In the genomic region with DNA sequence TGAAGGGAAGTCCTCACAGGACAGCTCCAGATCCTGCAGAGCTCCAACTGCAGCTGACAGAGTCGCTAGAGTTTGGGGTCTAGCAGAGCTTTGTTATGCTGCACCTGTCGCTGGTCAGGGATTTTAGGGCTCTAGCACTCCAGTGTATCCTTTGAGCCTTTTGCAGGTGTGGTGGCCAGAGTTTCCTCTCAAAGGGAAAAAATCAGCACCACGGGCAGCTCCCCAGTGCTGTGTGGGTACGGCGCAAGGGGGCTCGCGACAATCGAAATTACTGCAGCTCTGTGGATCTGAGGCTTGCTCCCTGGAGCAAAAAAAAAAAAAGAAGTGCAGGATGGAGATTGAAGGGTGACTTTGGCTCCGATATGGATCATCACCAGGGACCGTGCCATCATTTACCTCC, we compare ENCODE assay signal across 9 mouse cellular contexts. TPM values are rescaled to one million over a fixed set of nuclear protein-coding genes. Genes with fewer than 3 reads are reported as not detected.
DNase-seq lines count a peak whose midpoint lies in the region; ATAC-seq and TF ChIP-seq lines count a peak whose summit lies in the region.
"Had no signal": no experiment of that assay in that cellular context is flagged by ENCODE, and none has a peak within 500 bp of the region (broad histone marks: within the 10 kb centered on the region; RNA-seq: fewer than 3 reads in every experiment).

No protein-coding gene starts in this region.

- H3K27ac ChIP-seq in hindbrain, embryonic 13.5 days, result no peak overlapping the region

- peak overlapping the region; percentile 66 for H3K4me2 ChIP-seq in hindbrain, embryonic 13.5 days

- peak overlapping the region; percentile 41 for H3K4me3 ChIP-seq in hindbrain, embryonic 13.5 days

- H3K36me3 ChIP-seq in hindbrain, embryonic 13.5 days, result no peaks in the 10 kb centered on the region

- no peak for TF ChIP-seq POLR2A in brain, embryonic 14.5 days (IDR thresholded peaks at IDR 0.05; ENCODE audit: borderline replicate concordance, extremely low read depth, insufficient read depth, insufficient read length, poor library complexity, severe bottlenecking)

- intact Hi-C loops in left cerebral cortex, postnatal 4 days (cut with DNase I), result no loop called here
- intact Hi-C loops in left cerebral cortex, postnatal 25 days (cut with DNase I), result no loop called here

- no peak for ATAC-seq in hindbrain, embryonic 13.5 days (ENCODE audit: low FRiP score)
- no peak; the same call in 1 of the 2 replicates for ATAC-seq in granulocyte monocyte progenitor cell, adult 5-6 weeks (replicated peaks; ENCODE audit: poor library complexity, severe bottlenecking)
- ATAC-seq in activated CD4-positive, CD25-positive, alpha-beta regulatory T cell, adult 4 months, result no peak

- WGBS in hindbrain, embryonic 13.5 days, result 2% methylated on average over 10 of the region's 10 CpGs

- peaks cover 30% of the 10 kb centered on the region for H3K4me1 ChIP-seq in hindbrain, embryonic 13.5 days (replicated peaks)

- H3K9me3 ChIP-seq in hindbrain, embryonic 13.5 days, result no peaks in the 10 kb centered on the region

- H3K9ac ChIP-seq in hindbrain, embryonic 13.5 days, result peak overlapping the region; percentile 46

- TF ChIP-seq CTCF in brain, embryonic 14.5 days (IDR thresholded peaks at IDR 0.05; ENCODE audit: borderline replicate concordance, extremely low read depth, insufficient read depth, insufficient read length), result no peak

- H3K27me3 ChIP-seq in hindbrain, embryonic 13.5 days, result peaks cover 73% of the 10 kb centered on the region

- DNase-seq in left cerebral cortex, postnatal 4 days, result peak; percentile 15
- DNase-seq in left cerebral cortex, postnatal 25 days (ENCODE audit: low spot score in 2 of 2), result no peak
- peak; percentile 61 for DNase-seq in brain, embryonic 14.5 days (ENCODE audit: low read depth)
- peak; percentile 26 for DNase-seq in lung, postnatal 36 days
- peak; percentile 78 for DNase-seq in testis, postnatal 10 days (ENCODE audit: low spot score)

RNA-seq across cellular contexts. Expression of a gene that starts 0.7 kb away (rescaled TPM):
- under 1 TPM; 0.44 to 0.48 TPM for total RNA-seq in left cerebral cortex, postnatal 4 days (2021)
- total RNA-seq in left cerebral cortex, postnatal 25 days (2021), result not detected
- 1.1 and 1.2 TPM in 2 replicates for polyA plus RNA-seq in brain, embryonic 14.5 days (2012; rRNA removed)
- polyA plus RNA-seq in hindbrain, embryonic 13.5 days (2015; fragmentation: Nextera tagmentation; extraction: Ambion mirVana), result 0.12 and 0.17 TPM in 2 replicates
- not detected in 2 replicates for total RNA-seq in granulocyte monocyte progenitor cell, adult 5-6 weeks (2014; fragmentation: Nextera tagmentation)
- not detected in 2 replicates for total RNA-seq in granulocyte monocyte progenitor cell, adult 5-6 weeks (2017)
- polyA plus RNA-seq in activated CD4-positive, CD25-positive, alpha-beta regulatory T cell, adult 4 months (2017; shearing (Covaris generic)), result not detected
- total RNA-seq: heart, postnatal 36 days had no signal

Comparison
In these comparisons a context has a peak if more than half of its experiments do, and no peak if none do; other contexts are left out.
1. DNase-seq: peak in left cerebral cortex, postnatal 4 days (single experiment), brain, embryonic 14.5 days (single experiment), lung, postnatal 36 days (single experiment) and testis, postnatal 10 days (single experiment); none in left cerebral cortex, postnatal 25 days (0 of 2).